Mouse (Mus musculus): ENCODE results near the gene Fpr3. TPM values are rescaled to one million over a fixed set of nuclear protein-coding genes. Genes with fewer than 3 reads are reported as not detected.
"Not testable (repeated sequence)": the region's sequence is repeated elsewhere in the genome, so short reads cannot be mapped to it uniquely, and the experiment has no call there.

Fpr3 gene
- not detected in 2 replicates for total RNA-seq (2014; fragmentation: Nextera tagmentation)
- total RNA-seq (2017): not detected in 2 replicates
- not detected in 2 replicates for polyA plus RNA-seq (2012)

GRCm38 (mm10) chr17:17887774-17888248 lies at the start of gene Fpr3, which contains the start of gene Fpr2:
Fpr3 (plus strand) TSS chr17:17887852.
Fpr2 (plus strand) TSS chr17:17887824.
- no peak within 1 kb of the TSS for H3K4me3 ChIP-seq (ENCODE audit: low read depth, low read length)
- no peaks in the 10 kb centered on the region for H3K4me1 ChIP-seq (ENCODE audit: insufficient read depth, low read depth, low read length)
- no peaks in the 10 kb centered on the region for H3K36me3 ChIP-seq (replicated peaks)
- H3K27me3 ChIP-seq (ENCODE audit: insufficient read depth, low read length): no peaks in the 10 kb centered on the region; the same call in 1 of the 2 replicates
- no peak for ATAC-seq (ENCODE audit: extremely low read depth, insufficient number of reproducible peaks, low FRiP score, poor library complexity, severe bottlenecking)
- TF ChIP-seq GATA2 (IDR thresholded peaks at IDR 0.05; ENCODE audit: borderline replicate concordance, low read depth, low read length) (no peak), CTCF (IDR thresholded peaks at IDR 0.05; ENCODE audit: low read depth, low read length) (no peak), GATA1 (IDR thresholded peaks at IDR 0.05; ENCODE audit: borderline replicate concordance, low read length) (no peak), POLR2AphosphoS5 (IDR thresholded peaks at IDR 0.05; ENCODE audit: insufficient replicate concordance, low read depth, low read length) (no peak), TAL1 (conservative IDR thresholded peaks at IDR 0.05; ENCODE audit: low read depth, low read length) (no peak)
- DNase-seq (ENCODE audit: low spot score): no peak
- H3K9me3 ChIP-seq (replicated peaks): no peaks in the 10 kb centered on the region

GRCm38 (mm10) chr17:17837919-17838701 lies 49.5 kb upstream of the Fpr3 start:
- no peak for TF ChIP-seq GATA1 (IDR thresholded peaks at IDR 0.05; ENCODE audit: borderline replicate concordance, low read length)
- TF ChIP-seq GATA2 (IDR thresholded peaks at IDR 0.05; ENCODE audit: borderline replicate concordance, low read depth, low read length): no peak
- TF ChIP-seq POLR2AphosphoS5 (IDR thresholded peaks at IDR 0.05; ENCODE audit: insufficient replicate concordance, low read depth, low read length): no peak
- 0 out of 2 replicates have a peak, but pooled peaks have one; percentile 22 for TF ChIP-seq CTCF (IDR thresholded peaks at IDR 0.05; ENCODE audit: low read depth, low read length)
- TF ChIP-seq TAL1 (conservative IDR thresholded peaks at IDR 0.05; ENCODE audit: low read depth, low read length): no peak
- DNase-seq (ENCODE audit: low spot score): peak; percentile 97
- H3K36me3 ChIP-seq (replicated peaks): peaks cover 22% of the 10 kb centered on the region
- H3K4me3 ChIP-seq (ENCODE audit: low read depth, low read length): peak overlapping the region; percentile 73
- no peaks in the 10 kb centered on the region for H3K9me3 ChIP-seq (replicated peaks)
- H3K27me3 ChIP-seq (ENCODE audit: insufficient read depth, low read length): no peaks in the 10 kb centered on the region
- peaks cover 13% of the 10 kb centered on the region for H3K4me1 ChIP-seq (ENCODE audit: insufficient read depth, low read depth, low read length)
- ATAC-seq (ENCODE audit: extremely low read depth, insufficient number of reproducible peaks, low FRiP score, poor library complexity, severe bottlenecking): peak; percentile 98

- H3K9me3 ChIP-seq (replicated peaks): no peaks in the 10 kb centered on the region
- TF ChIP-seq POLR2AphosphoS5 (IDR thresholded peaks at IDR 0.05; ENCODE audit: insufficient replicate concordance, low read depth, low read length) (no peak), GATA1 (IDR thresholded peaks at IDR 0.05; ENCODE audit: borderline replicate concordance, low read length) (no peak), CTCF (IDR thresholded peaks at IDR 0.05; ENCODE audit: low read depth, low read length) (no peak), GATA2 (IDR thresholded peaks at IDR 0.05; ENCODE audit: borderline replicate concordance, low read depth, low read length) (no peak), TAL1 (conservative IDR thresholded peaks at IDR 0.05; ENCODE audit: low read depth, low read length) (no peak)
- peaks cover 22% of the 10 kb centered on the region for H3K36me3 ChIP-seq (replicated peaks)
- no peak for ATAC-seq (ENCODE audit: extremely low read depth, insufficient number of reproducible peaks, low FRiP score, poor library complexity, severe bottlenecking)
- peaks cover 13% of the 10 kb centered on the region for H3K4me1 ChIP-seq (ENCODE audit: insufficient read depth, low read depth, low read length)
- peak; percentile 7 for DNase-seq (ENCODE audit: low spot score)
- no peak overlapping the region; the same call in 1 of the 2 replicates for H3K4me3 ChIP-seq (ENCODE audit: low read depth, low read length)
- H3K27me3 ChIP-seq (ENCODE audit: insufficient read depth, low read length): peaks cover 3% of the 10 kb centered on the region; the same call in 1 of the 2 replicates
Measured at GRCm38 (mm10) chr17:17839276-17839675, 48.4 kb upstream of the Fpr3 start.

- no peak for ATAC-seq (ENCODE audit: extremely low read depth, insufficient number of reproducible peaks, low FRiP score, poor library complexity, severe bottlenecking)
- H3K4me3 ChIP-seq (ENCODE audit: low read depth, low read length): no peak overlapping the region
- DNase-seq (ENCODE audit: low spot score): no peak
- TF ChIP-seq CTCF (IDR thresholded peaks at IDR 0.05; ENCODE audit: low read depth, low read length) (no peak), POLR2AphosphoS5 (IDR thresholded peaks at IDR 0.05; ENCODE audit: insufficient replicate concordance, low read depth, low read length) (no peak), GATA2 (IDR thresholded peaks at IDR 0.05; ENCODE audit: borderline replicate concordance, low read depth, low read length) (no peak), TAL1 (conservative IDR thresholded peaks at IDR 0.05; ENCODE audit: low read depth, low read length) (no peak), GATA1 (IDR thresholded peaks at IDR 0.05; ENCODE audit: borderline replicate concordance, low read length) (no peak)
- H3K9me3 ChIP-seq (replicated peaks): no peaks in the 10 kb centered on the region
- peaks cover 3% of the 10 kb centered on the region; the same call in 1 of the 2 replicates for H3K27me3 ChIP-seq (ENCODE audit: insufficient read depth, low read length)
- H3K36me3 ChIP-seq (replicated peaks): peaks cover 22% of the 10 kb centered on the region
- H3K4me1 ChIP-seq (ENCODE audit: insufficient read depth, low read depth, low read length): peaks cover 13% of the 10 kb centered on the region
Measured at GRCm38 (mm10) chr17:17840796-17841195, 46.9 kb upstream of the Fpr3 start.

- ATAC-seq (ENCODE audit: extremely low read depth, insufficient number of reproducible peaks, low FRiP score, poor library complexity, severe bottlenecking) (no peak), DNase-seq (ENCODE audit: low spot score) (no peak)
- H3K27me3 ChIP-seq (ENCODE audit: insufficient read depth, low read length): peaks cover 3% of the 10 kb centered on the region
- H3K4me1 ChIP-seq (ENCODE audit: insufficient read depth, low read depth, low read length): peaks cover 7% of the 10 kb centered on the region
- TF ChIP-seq TAL1 (conservative IDR thresholded peaks at IDR 0.05; ENCODE audit: low read depth, low read length) (no peak), CTCF (IDR thresholded peaks at IDR 0.05; ENCODE audit: low read depth, low read length) (no peak), GATA1 (IDR thresholded peaks at IDR 0.05; ENCODE audit: borderline replicate concordance, low read length) (no peak), POLR2AphosphoS5 (IDR thresholded peaks at IDR 0.05; ENCODE audit: insufficient replicate concordance, low read depth, low read length) (no peak), GATA2 (IDR thresholded peaks at IDR 0.05; ENCODE audit: borderline replicate concordance, low read depth, low read length) (no peak)
- H3K9me3 ChIP-seq (replicated peaks): no peaks in the 10 kb centered on the region
- peaks cover 22% of the 10 kb centered on the region for H3K36me3 ChIP-seq (replicated peaks)
- no peak overlapping the region; the same call in 1 of the 2 replicates for H3K4me3 ChIP-seq (ENCODE audit: low read depth, low read length)
Measured at GRCm38 (mm10) chr17:17843534-17844261, 44.0 kb upstream of the Fpr3 start.

GRCm38 (mm10) chr17:17844606-17845005 lies 43.0 kb upstream of the Fpr3 start:
- ATAC-seq (ENCODE audit: extremely low read depth, insufficient number of reproducible peaks, low FRiP score, poor library complexity, severe bottlenecking); H3K9me3 ChIP-seq (replicated peaks); H3K4me1 ChIP-seq (ENCODE audit: insufficient read depth, low read depth, low read length); H3K27me3 ChIP-seq (ENCODE audit: insufficient read depth, low read length); DNase-seq (ENCODE audit: low spot score); H3K4me3 ChIP-seq (ENCODE audit: low read depth, low read length): not testable (repeated sequence)
- peaks cover 20% of the 10 kb centered on the region for H3K36me3 ChIP-seq (replicated peaks)

Measured in G1E (cell line).